Mouse (Mus musculus): ENCODE results near the gene Fbn1. TPM values are rescaled to one million over a fixed set of nuclear protein-coding genes. Genes with fewer than 3 reads are reported as not detected.

The Fbn1 gene
- polyA plus RNA-seq, 1 experiment from 2014 or later = 4.8 TPM

- Histone ChIP-seq H3K4me3 (no peak overlapping the region), H3K27me3 (ENCODE audit: low read depth, poor library complexity, severe bottlenecking) (no peaks in the 10 kb centered on the region), H3K27ac (replicated peaks) (no peak overlapping the region), H3K36me3 (0 out of 2 replicates have a peak, but pooled peaks cover 5% of the 10 kb centered on the region), H3K9me3 (replicated peaks) (no peaks in the 10 kb centered on the region), H3K4me1 (no peaks in the 10 kb centered on the region)
- WGBS = 96% methylated on average over 9 of the region's 9 CpGs
- peak; percentile 10 for DNase-seq (ENCODE audit: low spot score)
These were observed 113.2 kb downstream of the Fbn1 start for GRCm38 (mm10) chr2:125394428-125395101.

DNA sequence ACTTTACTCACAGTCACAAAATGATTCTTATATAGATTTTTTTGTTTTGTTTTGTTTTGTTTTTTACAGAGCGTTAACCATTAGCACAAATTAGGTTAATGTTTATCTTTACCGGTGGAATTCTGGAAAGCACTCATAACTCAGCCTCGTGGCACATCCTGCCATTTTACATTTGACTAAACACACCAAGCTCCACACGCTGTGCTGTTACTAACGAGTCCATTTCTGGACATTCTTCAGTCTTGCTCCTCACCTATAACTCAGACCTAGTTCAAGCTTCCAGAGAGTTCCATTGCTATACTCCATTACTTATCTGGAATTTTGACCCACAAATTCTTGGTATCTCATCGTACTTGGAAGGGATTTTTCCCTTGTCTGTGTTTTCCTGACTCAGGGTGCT is 116.2 kb downstream of the Fbn1 start:
- no peaks in the 10 kb centered on the region for H3K27me3 ChIP-seq (ENCODE audit: low read depth, poor library complexity, severe bottlenecking)
- H3K9me3 ChIP-seq (replicated peaks) = no peaks in the 10 kb centered on the region
- no peak overlapping the region for H3K27ac ChIP-seq (replicated peaks)
- H3K36me3 ChIP-seq = peaks cover 13% of the 10 kb centered on the region
- no peaks in the 10 kb centered on the region for H3K4me1 ChIP-seq
- no peak overlapping the region for H3K4me3 ChIP-seq
- whole genome bisulfite sequencing = 90% methylated on average over 6 of the region's 6 CpGs
- DNase-seq (ENCODE audit: low spot score) = no peak

GRCm38 (mm10) chr2:125389796-125390195 is 118.0 kb downstream of the Fbn1 start:
- H3K27me3 ChIP-seq (ENCODE audit: low read depth, poor library complexity, severe bottlenecking) = no peaks in the 10 kb centered on the region
- no peak overlapping the region for H3K4me3 ChIP-seq
- H3K9me3 ChIP-seq (replicated peaks) = no peaks in the 10 kb centered on the region
- no peaks in the 10 kb centered on the region for H3K4me1 ChIP-seq
- H3K36me3 ChIP-seq = peaks cover 13% of the 10 kb centered on the region
- H3K27ac ChIP-seq (replicated peaks) = no peak overlapping the region
- 94% methylated on average over 10 of the region's 10 CpGs for WGBS
- no peak for DNase-seq (ENCODE audit: low spot score)

GRCm38 (mm10) chr2:125386221-125386965 is 121.4 kb downstream of the Fbn1 start:
- Histone ChIP-seq H3K9me3 (replicated peaks) (no peaks in the 10 kb centered on the region), H3K27me3 (ENCODE audit: low read depth, poor library complexity, severe bottlenecking) (no peaks in the 10 kb centered on the region), H3K36me3 (peaks cover 15% of the 10 kb centered on the region), H3K4me3 (no peak overlapping the region), H3K4me1 (no peaks in the 10 kb centered on the region), H3K27ac (replicated peaks) (no peak overlapping the region)
- DNase-seq (ENCODE audit: low spot score) = no peak
- WGBS = 70% methylated on average over 7 of the region's 7 CpGs

- DNase-seq (ENCODE audit: low spot score) = no peak
- WGBS = 66% methylated on average over 4 of the region's 4 CpGs
- Histone ChIP-seq H3K36me3 (peaks cover 18% of the 10 kb centered on the region), H3K27ac (replicated peaks) (no peak overlapping the region), H3K4me1 (no peaks in the 10 kb centered on the region), H3K9me3 (replicated peaks) (no peaks in the 10 kb centered on the region), H3K4me3 (no peak overlapping the region), H3K27me3 (ENCODE audit: low read depth, poor library complexity, severe bottlenecking) (no peaks in the 10 kb centered on the region)
These were observed 122.9 kb downstream of the Fbn1 start for GRCm38 (mm10) chr2:125384941-125385340.

GRCm38 (mm10) chr2:125384415-125384814 is 123.4 kb downstream of the Fbn1 start:
- H3K4me1 ChIP-seq = no peaks in the 10 kb centered on the region
- no peaks in the 10 kb centered on the region for H3K9me3 ChIP-seq (replicated peaks)
- no peak overlapping the region for H3K4me3 ChIP-seq
- no peaks in the 10 kb centered on the region for H3K27me3 ChIP-seq (ENCODE audit: low read depth, poor library complexity, severe bottlenecking)
- no peak for DNase-seq (ENCODE audit: low spot score)
- H3K27ac ChIP-seq (replicated peaks) = no peak overlapping the region
- 82% methylated on average over 6 of the region's 6 CpGs for WGBS
- peaks cover 18% of the 10 kb centered on the region for H3K36me3 ChIP-seq

GRCm38 (mm10) chr2:125383273-125383641 is 124.5 kb downstream of the Fbn1 start:
- Histone ChIP-seq H3K36me3 (peaks cover 13% of the 10 kb centered on the region; the same call in 1 of the 2 replicates), H3K9me3 (replicated peaks) (no peaks in the 10 kb centered on the region), H3K4me1 (no peaks in the 10 kb centered on the region), H3K27ac (replicated peaks) (no peak overlapping the region), H3K4me3 (no peak overlapping the region), H3K27me3 (ENCODE audit: low read depth, poor library complexity, severe bottlenecking) (no peaks in the 10 kb centered on the region)
- 93% methylated on average over 7 of the region's 7 CpGs for WGBS
- no peak for DNase-seq (ENCODE audit: low spot score)

- H3K4me3 ChIP-seq = no peak overlapping the region
- no peak overlapping the region for H3K27ac ChIP-seq (replicated peaks)
- H3K9me3 ChIP-seq (replicated peaks) = no peaks in the 10 kb centered on the region
- H3K27me3 ChIP-seq (ENCODE audit: low read depth, poor library complexity, severe bottlenecking) = no peaks in the 10 kb centered on the region
- H3K36me3 ChIP-seq = peaks cover 11% of the 10 kb centered on the region; the same call in 1 of the 2 replicates
- H3K4me1 ChIP-seq = no peaks in the 10 kb centered on the region
- 74% methylated on average over 7 of the region's 7 CpGs for WGBS
- DNase-seq (ENCODE audit: low spot score) = no peak
These were observed 125.0 kb downstream of the Fbn1 start for GRCm38 (mm10) chr2:125382613-125383272.

DNA sequence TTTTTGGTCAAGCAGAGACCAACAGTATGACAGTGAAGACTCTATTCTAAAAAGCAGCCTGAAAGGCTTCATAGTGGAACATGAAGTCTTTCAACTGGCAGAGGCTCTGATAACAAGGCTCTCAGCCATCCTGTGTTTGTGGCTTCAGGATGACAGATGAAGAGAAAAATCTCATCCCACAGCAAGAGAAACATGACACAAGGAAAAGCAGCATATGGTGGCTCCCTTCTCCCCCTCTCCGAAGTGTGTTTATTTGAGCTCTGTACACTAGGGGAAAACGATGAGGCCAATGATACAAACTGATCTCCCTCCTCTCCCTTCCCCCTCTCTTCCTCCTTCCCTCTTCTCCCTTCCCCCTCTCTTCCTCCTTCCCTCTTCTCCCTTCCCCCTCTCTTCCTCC is 127.7 kb downstream of the Fbn1 start:
- DNase-seq (ENCODE audit: low spot score) = no peak
- 62% methylated on average over 2 of the region's 2 CpGs for WGBS

GRCm38 (mm10) chr2:125379206-125379605 is 128.6 kb downstream of the Fbn1 start:
- H3K4me1 ChIP-seq = peaks cover 10% of the 10 kb centered on the region
- no peak overlapping the region for H3K4me3 ChIP-seq
- DNase-seq (ENCODE audit: low spot score) = no peak
- H3K27me3 ChIP-seq (ENCODE audit: low read depth, poor library complexity, severe bottlenecking) = no peaks in the 10 kb centered on the region
- 86% methylated on average over 2 of the region's 2 CpGs for WGBS
- no peaks in the 10 kb centered on the region for H3K9me3 ChIP-seq (replicated peaks)
- no peak overlapping the region for H3K27ac ChIP-seq (replicated peaks)
- peaks cover 14% of the 10 kb centered on the region; the same call in 1 of the 2 replicates for H3K36me3 ChIP-seq

More for the DNA sequence above, 127.7 kb downstream of the Fbn1 start:
- peaks cover 14% of the 10 kb centered on the region; the same call in 1 of the 2 replicates for H3K36me3 ChIP-seq
- H3K9me3 ChIP-seq (replicated peaks) = no peaks in the 10 kb centered on the region
- no peaks in the 10 kb centered on the region for H3K27me3 ChIP-seq (ENCODE audit: low read depth, poor library complexity, severe bottlenecking)
- H3K4me1 ChIP-seq = peaks cover 10% of the 10 kb centered on the region
- H3K27ac ChIP-seq (replicated peaks) = no peak overlapping the region
- no peak overlapping the region for H3K4me3 ChIP-seq

DNA sequence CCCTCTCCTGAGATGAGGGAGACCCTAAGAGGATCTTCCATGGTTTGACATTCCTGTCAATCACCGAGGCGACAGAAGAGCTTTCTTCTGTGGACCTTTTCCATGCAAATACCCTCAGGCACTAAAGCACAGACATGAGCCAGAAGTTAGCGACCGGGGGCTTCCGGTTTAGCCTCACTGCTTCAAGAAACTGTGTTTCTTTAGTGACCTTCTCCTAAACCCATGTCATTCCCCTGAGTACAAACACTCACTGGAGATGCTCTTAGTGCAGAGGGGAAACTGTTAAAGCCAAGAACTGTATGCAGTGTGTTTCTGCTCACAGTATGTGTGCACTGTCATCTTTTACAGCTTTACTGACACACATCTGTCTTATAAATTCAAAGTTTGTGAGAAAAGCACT is 131.9 kb downstream of the Fbn1 start:
- H3K27ac ChIP-seq (replicated peaks) = no peak overlapping the region
- H3K9me3 ChIP-seq (replicated peaks) = no peaks in the 10 kb centered on the region
- no peaks in the 10 kb centered on the region for H3K27me3 ChIP-seq (ENCODE audit: low read depth, poor library complexity, severe bottlenecking)
- no peak for DNase-seq (ENCODE audit: low spot score)
- 57% methylated on average over 5 of the region's 5 CpGs for WGBS
- H3K4me1 ChIP-seq = peaks cover 10% of the 10 kb centered on the region
- peaks cover 12% of the 10 kb centered on the region; the same call in 1 of the 2 replicates for H3K36me3 ChIP-seq
- H3K4me3 ChIP-seq = no peak overlapping the region

DNA sequence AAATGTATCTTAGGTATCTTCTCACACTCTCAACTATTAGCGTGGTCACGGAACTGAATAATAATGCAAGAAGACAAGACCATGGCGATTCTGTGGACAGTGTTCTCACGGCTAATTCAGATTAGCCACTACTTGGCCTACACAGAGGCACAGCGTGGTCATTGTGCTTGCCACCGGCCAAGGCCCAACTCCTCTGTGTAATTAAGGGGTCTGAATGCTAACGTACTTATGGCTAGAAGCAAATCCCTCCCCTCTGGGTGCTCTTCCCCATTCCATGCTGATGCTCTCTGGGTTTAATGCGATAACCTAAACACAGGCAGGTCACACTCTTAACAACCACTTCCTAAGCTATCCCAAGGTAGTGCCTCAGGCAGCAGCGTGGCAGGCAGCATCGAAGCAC is 132.5 kb downstream of the Fbn1 start:
- DNase-seq (ENCODE audit: low spot score) = no peak
- Histone ChIP-seq H3K4me1 (peaks cover 10% of the 10 kb centered on the region), H3K9me3 (replicated peaks) (no peaks in the 10 kb centered on the region), H3K36me3 (0 out of 2 replicates have a peak, but pooled peaks cover 11% of the 10 kb centered on the region), H3K27ac (replicated peaks) (0 out of 2 replicates have a peak overlapping the region, but pooled peaks have one; percentile 18), H3K4me3 (no peak overlapping the region), H3K27me3 (ENCODE audit: low read depth, poor library complexity, severe bottlenecking) (no peaks in the 10 kb centered on the region)
- 71% methylated on average over 10 of the region's 10 CpGs for WGBS

GRCm38 (mm10) chr2:125369666-125370065 is 138.1 kb downstream of the Fbn1 start:
- 93% methylated on average over 8 of the region's 8 CpGs for WGBS
- Histone ChIP-seq H3K9me3 (replicated peaks) (no peaks in the 10 kb centered on the region), H3K4me3 (no peak overlapping the region), H3K27ac (replicated peaks) (no peak overlapping the region), H3K36me3 (peaks cover 38% of the 10 kb centered on the region), H3K27me3 (ENCODE audit: low read depth, poor library complexity, severe bottlenecking) (no peaks in the 10 kb centered on the region), H3K4me1 (no peaks in the 10 kb centered on the region)
- no peak for DNase-seq (ENCODE audit: low spot score)
